Mouse (Mus musculus) neural tube, embryonic 13.5 days (tissue): ENCODE data around the gene Slpi. TPM values are rescaled to one million over a fixed set of nuclear protein-coding genes. Genes with fewer than 3 reads are reported as not detected.
"Not testable (repeated sequence)": the region's sequence is repeated elsewhere in the genome, so short reads cannot be mapped to it uniquely, and the experiment has no call there.

Source experiments
- ATAC-seq: fragments of 200-750 bp; cut with Nextera tagmentation; 2 replicates; pipeline ENCODE4 v1.8.0; 2017; ENCODE audit warnings: low read depth, mild to moderate bottlenecking, moderate TSS enrichment, moderate library complexity
- H3K27ac ChIP-seq: fragments of 300-500 bp; sonication (generic); replicated peaks from 2 replicates; pipeline ENCODE4 v1.5.1; 2015; ENCODE audit warnings: moderate library complexity, mild to moderate bottlenecking, inconsistent platforms
- H3K27me3 ChIP-seq: fragments of 300-500 bp; sonication (generic); 2 replicates; pipeline ENCODE4 v1.6.1; 2015; ENCODE audit warnings: mild to moderate bottlenecking, inconsistent platforms
- H3K36me3 ChIP-seq: fragments of 300-500 bp; sonication (generic); 2 replicates; pipeline ENCODE4 v1.6.1; 2015; ENCODE audit warnings: mild to moderate bottlenecking, inconsistent platforms
- H3K4me1 ChIP-seq: fragments of 300-500 bp; sonication (generic); replicated peaks from 2 replicates; pipeline ENCODE4 v1.6.1; 2015; ENCODE audit warnings: inconsistent platforms
- H3K4me2 ChIP-seq: fragments of 300-500 bp; sonication (generic); 2 replicates; pipeline ENCODE4 v1.6.1; 2015; ENCODE audit warnings: inconsistent platforms, mild to moderate bottlenecking, moderate library complexity
- H3K4me3 ChIP-seq: fragments of 300-500 bp; sonication (generic); 2 replicates; pipeline ENCODE4 v1.5.1; 2015; ENCODE audit warnings: mild to moderate bottlenecking, inconsistent platforms
- H3K9ac ChIP-seq: fragments of 300-500 bp; sonication (generic); 2 replicates; pipeline ENCODE4 v1.6.1; 2015; ENCODE audit warnings: moderate library complexity, mild to moderate bottlenecking, inconsistent platforms
- H3K9me3 ChIP-seq: fragments of 300-500 bp; sonication (generic); 2 replicates; pipeline ENCODE4 v1.6.1; 2016; ENCODE audit warnings: inconsistent platforms
- WGBS: fragments of 180-500 bp; shearing (Covaris S2); methylation state at CpG from one replicate; pipeline ENCODE4 v1.1.7; 2015; 5-methylcytosine and 5-hydroxymethylcytosine counted together
- polyA plus RNA-seq: library from polyadenylated mRNA; unstranded; fragments of >200 nt; fragmentation: Nextera tagmentation; extraction: Ambion mirVana; gene quantifications from 2 replicates; pipeline ENCODE4 v1.2.1, GENCODE M21; 2015

Slpi gene
- polyA plus RNA-seq, 1 experiment from 2014 or later: 0.75 TPM

DNA sequence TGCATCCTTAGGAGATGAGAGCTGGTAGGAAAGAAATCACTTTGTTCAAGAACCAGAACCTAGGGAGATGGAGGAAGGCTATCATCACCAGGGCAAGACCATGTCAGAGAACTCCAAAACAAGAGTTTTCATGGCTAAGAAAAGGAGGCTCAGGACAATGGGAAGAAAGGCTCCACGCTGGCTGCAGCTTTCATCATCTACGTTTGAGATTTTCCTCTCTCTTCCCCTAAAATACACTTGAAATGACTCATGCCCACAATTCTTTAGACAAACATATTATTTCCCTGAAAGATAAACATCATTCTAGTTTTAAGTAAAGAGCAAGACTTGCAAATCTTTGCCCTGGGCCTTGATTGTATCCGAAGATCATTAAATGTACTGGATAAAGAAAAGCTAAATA is 17.5 kb downstream of the Slpi start:
- H3K4me2 ChIP-seq: no peak overlapping the region
- no peak overlapping the region for H3K27ac ChIP-seq
- no peak overlapping the region for H3K4me3 ChIP-seq
- no peaks in the 10 kb centered on the region for H3K9me3 ChIP-seq
- no peaks in the 10 kb centered on the region for H3K4me1 ChIP-seq
- WGBS: 88% methylated on average over 3 of the region's 3 CpGs
- no peak overlapping the region for H3K9ac ChIP-seq
- no peaks in the 10 kb centered on the region for H3K27me3 ChIP-seq
- no peak for ATAC-seq
- H3K36me3 ChIP-seq: no peaks in the 10 kb centered on the region

DNA sequence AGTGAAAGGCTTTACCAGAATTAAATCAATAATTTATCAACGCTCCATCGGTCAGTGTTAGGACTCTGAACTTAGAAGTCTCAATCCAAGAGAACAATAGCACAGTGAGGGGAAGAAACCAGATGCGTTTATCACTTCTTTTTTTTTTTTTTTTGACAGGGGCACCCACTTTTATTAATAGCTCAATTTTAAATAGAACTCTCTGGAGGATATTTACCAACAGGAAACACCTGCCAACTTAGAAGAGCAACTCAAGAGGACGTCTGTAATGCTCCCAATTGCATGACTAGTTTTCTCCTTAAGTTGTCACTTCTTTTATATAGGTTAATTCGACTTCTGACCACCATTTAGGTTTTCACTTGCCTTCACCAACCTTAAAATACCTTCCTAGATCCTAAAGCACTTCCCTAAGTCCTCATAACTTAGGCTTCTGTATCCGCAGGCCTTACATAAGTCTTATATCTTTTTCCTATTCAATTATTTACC is 20.2 kb downstream of the Slpi start:
- H3K4me1 ChIP-seq: no peaks in the 10 kb centered on the region
- no peak overlapping the region for H3K4me2 ChIP-seq
- no peak overlapping the region for H3K27ac ChIP-seq
- no peak for ATAC-seq
- H3K36me3 ChIP-seq: no peaks in the 10 kb centered on the region
- no peaks in the 10 kb centered on the region for H3K27me3 ChIP-seq
- no peak overlapping the region for H3K4me3 ChIP-seq
- no peak overlapping the region for H3K9ac ChIP-seq
- 82% methylated on average over 6 of the region's 6 CpGs for WGBS
- no peaks in the 10 kb centered on the region for H3K9me3 ChIP-seq

DNA sequence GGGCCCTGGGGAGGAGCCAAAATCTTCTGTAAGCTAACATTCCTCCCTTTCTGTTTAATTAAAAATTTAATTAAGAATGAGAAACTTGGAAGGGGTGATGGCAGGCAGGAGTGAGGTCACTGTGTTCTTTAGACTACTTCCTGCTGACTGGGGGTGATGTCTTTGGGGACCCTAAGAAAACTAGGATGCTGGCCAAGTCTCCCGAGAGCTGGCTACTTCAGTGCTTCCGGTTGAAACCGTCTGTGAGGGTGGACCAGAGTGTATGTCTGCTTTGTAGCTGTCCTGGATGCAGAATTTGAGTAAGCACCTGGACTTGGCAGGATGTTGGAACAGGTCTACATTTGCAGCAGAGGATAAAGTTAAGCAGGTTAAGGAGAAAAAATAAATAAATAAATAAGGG is 21.9 kb downstream of the Slpi start:
- ATAC-seq: no peak
- Histone ChIP-seq H3K27ac (no peak overlapping the region), H3K36me3 (no peaks in the 10 kb centered on the region), H3K4me3 (no peak overlapping the region), H3K27me3 (no peaks in the 10 kb centered on the region), H3K9me3 (no peaks in the 10 kb centered on the region), H3K4me1 (no peaks in the 10 kb centered on the region), H3K9ac (no peak overlapping the region), H3K4me2 (no peak overlapping the region)
- 77% methylated on average over 3 of the region's 3 CpGs for WGBS

DNA sequence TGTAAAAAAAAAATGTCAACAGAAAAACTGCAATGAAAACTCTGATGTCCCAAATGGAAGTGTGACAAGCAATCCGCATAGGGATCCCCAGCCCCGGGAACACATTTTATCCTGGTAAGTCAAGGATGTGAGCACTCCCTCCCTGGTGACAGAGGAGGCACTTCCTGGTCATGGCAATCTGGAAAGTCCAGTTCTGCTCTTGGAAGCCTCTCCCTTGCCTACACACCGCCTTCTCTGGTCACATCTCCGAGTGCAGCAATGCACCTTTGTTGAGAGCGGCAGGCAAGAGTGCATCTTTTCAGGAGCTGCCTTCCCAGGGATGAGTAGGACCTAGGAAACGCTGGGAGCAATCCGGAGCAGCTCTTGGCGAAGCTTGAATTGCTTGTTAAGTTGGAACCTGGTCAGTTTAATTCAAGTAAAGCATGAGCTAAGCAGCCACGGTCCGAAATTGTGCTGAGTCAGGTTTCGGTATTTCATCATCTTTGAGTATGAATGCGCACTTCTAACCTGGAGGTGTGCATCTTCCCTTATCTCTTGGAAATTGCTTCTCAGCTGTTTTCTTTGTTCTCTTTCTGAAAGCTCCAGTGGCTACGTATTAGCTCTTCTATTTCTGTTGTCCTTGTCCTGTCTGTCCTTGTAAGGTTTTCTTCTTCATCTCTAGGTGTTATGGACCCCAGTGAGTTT is 27.8 kb downstream of the Slpi start:
- Histone ChIP-seq H3K27ac (no peak overlapping the region), H3K4me1 (no peaks in the 10 kb centered on the region), H3K27me3 (no peaks in the 10 kb centered on the region), H3K4me2 (no peak overlapping the region), H3K4me3 (no peak overlapping the region), H3K9me3 (no peaks in the 10 kb centered on the region), H3K36me3 (no peaks in the 10 kb centered on the region), H3K9ac (no peak overlapping the region)
- no peak for ATAC-seq
- WGBS: 38% methylated on average over 13 of the region's 13 CpGs

DNA sequence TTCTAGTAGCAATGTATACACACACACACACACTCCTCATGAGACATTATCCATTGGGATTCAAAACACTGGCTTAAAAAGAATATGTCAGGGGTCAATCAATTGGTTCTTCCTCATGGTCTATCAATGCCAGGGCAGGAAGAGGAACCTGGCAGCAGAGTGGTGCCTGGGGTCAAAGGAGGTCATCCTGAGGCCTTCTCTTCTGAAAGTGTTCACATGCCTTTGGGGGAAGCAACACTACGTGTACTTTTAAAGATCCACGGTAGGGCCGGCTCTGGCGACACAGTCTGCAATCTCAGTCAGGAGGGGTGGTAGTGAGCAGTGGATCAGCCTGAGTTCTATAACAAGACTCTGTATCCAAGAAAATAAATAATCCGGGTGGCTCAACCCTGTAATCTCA is 29.2 kb downstream of the Slpi start:
- no peaks in the 10 kb centered on the region for H3K36me3 ChIP-seq
- H3K4me1 ChIP-seq: no peaks in the 10 kb centered on the region
- 77% methylated on average over 5 of the region's 5 CpGs for WGBS
- H3K27ac ChIP-seq: no peak overlapping the region
- no peak overlapping the region for H3K9ac ChIP-seq
- no peak overlapping the region for H3K4me3 ChIP-seq
- H3K27me3 ChIP-seq: no peaks in the 10 kb centered on the region
- ATAC-seq: no peak
- H3K4me2 ChIP-seq: no peak overlapping the region
- H3K9me3 ChIP-seq: no peaks in the 10 kb centered on the region

DNA sequence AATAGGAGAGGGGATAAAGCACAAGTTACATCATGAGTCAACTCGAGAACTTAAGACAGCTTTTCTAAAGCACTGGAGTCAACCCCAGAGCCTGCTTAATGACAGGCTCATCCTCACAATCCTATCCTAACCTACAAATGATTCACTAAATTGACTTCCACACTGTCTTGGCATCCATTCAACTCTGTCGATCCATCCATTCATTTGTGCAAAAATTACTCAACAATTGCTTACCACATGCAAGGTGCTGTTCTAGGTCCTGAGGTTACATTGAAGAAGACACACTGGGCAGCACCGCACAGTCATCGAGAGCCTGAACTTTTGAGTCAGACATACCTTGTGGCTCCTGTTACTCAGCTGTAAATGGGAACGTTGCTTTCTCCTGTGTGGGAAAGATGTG is 29.9 kb downstream of the Slpi start:
- no peak overlapping the region for H3K9ac ChIP-seq
- H3K9me3 ChIP-seq: no peaks in the 10 kb centered on the region
- no peak for ATAC-seq
- H3K4me2 ChIP-seq: no peak overlapping the region
- no peaks in the 10 kb centered on the region for H3K36me3 ChIP-seq
- no peaks in the 10 kb centered on the region for H3K27me3 ChIP-seq
- no peaks in the 10 kb centered on the region for H3K4me1 ChIP-seq
- no peak overlapping the region for H3K27ac ChIP-seq
- no peak overlapping the region for H3K4me3 ChIP-seq
- WGBS: 84% methylated on average over 5 of the region's 5 CpGs

DNA sequence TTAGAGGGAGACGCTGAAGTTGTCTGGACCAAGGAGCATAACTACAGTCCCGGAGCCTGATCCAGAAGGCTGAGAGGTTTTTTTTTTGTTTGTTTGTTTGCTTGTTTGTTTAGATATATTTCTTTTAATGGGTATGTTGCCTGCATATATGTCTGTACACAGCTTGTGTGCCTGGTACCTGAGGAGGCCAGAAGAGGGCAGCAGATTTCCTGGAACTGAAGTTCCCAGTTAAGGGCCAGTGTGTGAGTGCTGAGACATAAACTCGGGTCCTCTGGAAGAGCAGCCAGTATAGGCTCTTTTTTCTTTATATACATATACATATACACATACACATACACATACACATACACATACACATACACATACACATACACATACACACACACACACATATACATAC is 30.5 kb downstream of the Slpi start:
- H3K27ac ChIP-seq: no peak overlapping the region
- H3K9ac ChIP-seq: no peak overlapping the region
- whole genome bisulfite sequencing: 83% methylated on average over 3 of the region's 3 CpGs
- no peak for ATAC-seq
- H3K27me3 ChIP-seq: no peaks in the 10 kb centered on the region
- no peaks in the 10 kb centered on the region for H3K4me1 ChIP-seq
- H3K36me3 ChIP-seq: no peaks in the 10 kb centered on the region
- H3K9me3 ChIP-seq: no peaks in the 10 kb centered on the region
- H3K4me2 ChIP-seq: no peak overlapping the region
- H3K4me3 ChIP-seq: no peak overlapping the region

DNA sequence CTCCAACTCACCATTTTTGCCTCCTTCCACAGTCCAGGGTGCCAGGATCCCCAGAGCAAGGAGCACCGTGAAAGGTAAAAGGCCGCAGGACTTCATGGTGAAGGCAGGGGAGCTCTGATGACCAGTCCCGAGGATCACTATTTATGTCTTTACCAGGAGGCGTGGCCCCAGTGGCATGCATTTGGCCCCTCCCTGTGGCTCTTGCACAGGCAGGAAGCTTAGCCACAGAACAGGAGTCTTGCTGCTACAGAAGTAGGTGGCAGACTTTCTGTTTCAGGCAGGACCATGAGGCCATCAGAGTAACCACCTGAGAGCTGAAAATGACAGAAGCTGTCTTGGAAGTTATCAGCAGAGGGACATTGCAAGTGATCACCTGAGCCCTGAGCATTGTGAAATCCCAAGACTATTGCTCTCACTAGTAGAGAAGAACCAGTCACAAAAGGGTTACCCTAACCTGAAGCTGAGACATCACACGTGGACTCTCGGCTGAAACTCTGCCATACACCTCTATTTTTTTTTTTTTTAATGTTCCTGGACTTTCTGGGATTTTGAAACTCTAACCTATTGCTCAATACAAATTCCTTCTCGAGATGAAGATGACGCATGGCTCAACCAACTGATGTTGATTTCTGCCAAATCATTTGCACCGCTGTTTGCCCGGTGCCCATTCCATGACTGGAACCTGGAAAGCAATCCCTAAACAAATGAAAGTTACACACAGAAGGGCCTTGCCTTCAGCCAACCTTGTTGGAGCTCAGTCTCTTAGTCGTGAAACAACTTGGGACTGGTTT is 32.5 kb downstream of the Slpi start:
- Histone ChIP-seq H3K36me3 (no peaks in the 10 kb centered on the region), H3K4me1 (no peaks in the 10 kb centered on the region), H3K9me3 (no peaks in the 10 kb centered on the region), H3K27ac (no peak overlapping the region), H3K4me3 (no peak overlapping the region), H3K27me3 (no peaks in the 10 kb centered on the region), H3K4me2 (no peak overlapping the region), H3K9ac (no peak overlapping the region)
- 78% methylated on average over 11 of the region's 11 CpGs for WGBS
- ATAC-seq: no peak

DNA sequence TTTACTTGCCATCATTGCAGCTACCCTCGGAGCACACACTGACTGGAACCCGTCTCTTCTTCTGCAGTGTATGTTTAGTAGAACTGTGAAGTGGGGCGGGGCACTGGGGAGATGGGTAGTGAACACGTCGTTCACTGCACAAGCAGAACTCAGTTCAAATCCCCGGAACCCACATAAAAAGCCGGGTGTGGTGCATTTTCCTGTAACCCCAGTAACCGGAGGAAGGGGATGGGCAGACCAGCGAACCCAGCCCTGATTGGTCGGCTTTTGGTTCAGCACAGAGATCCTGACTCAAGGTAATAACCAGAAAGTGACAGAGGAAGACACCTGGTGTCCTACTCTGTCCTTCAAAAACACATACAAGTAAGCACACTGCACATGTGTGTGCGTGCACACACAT is 35.5 kb downstream of the Slpi start:
- WGBS: 93% methylated on average over 11 of the region's 11 CpGs
- Histone ChIP-seq H3K4me2 (no peak overlapping the region), H3K9ac (no peak overlapping the region), H3K4me1 (no peaks in the 10 kb centered on the region), H3K27me3 (no peaks in the 10 kb centered on the region), H3K36me3 (no peaks in the 10 kb centered on the region), H3K9me3 (no peaks in the 10 kb centered on the region), H3K27ac (no peak overlapping the region), H3K4me3 (no peak overlapping the region)
- no peak for ATAC-seq

DNA sequence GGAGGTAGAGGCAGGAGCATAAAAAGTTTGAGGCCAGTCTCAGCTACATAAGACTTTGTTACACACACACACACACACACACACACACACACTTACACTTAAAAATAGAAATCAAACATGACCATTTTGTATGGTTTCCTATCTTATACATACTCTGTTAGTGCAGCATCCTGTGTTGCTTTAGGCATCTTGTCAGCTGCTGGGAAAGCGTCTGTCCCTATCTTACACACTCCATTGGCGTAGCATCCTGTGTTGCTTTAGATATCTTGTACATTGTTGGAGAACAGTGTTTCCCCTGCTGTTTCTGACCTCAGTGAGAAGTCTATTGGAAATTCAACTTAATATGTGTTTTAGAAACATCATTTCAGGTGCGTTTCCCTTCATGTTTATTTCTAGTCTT is 36.2 kb downstream of the Slpi start:
- 90% methylated on average over 3 of the region's 3 CpGs for WGBS
- no peaks in the 10 kb centered on the region for H3K9me3 ChIP-seq
- H3K36me3 ChIP-seq: no peaks in the 10 kb centered on the region

DNA sequence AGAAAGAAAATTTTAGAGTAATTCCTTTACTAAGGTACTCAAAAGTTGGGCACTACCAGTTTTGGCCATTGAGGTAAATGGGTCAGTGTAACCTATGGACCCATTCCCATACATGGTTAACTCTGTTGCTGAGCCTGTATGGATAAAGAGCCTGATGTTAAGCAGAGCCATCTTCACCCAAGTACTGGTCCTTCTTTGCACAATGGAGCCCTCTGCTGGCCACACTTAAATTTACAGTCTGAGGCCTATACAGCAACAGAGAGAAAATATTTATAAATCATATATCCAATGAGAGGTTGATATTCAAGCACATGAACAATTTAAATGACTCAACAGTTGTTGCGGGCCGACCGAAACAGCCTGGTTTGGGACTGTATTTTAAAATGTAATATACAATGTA is 39.9 kb downstream of the Slpi start:
- no peak overlapping the region for H3K27ac ChIP-seq
- 93% methylated on average over 3 of the region's 3 CpGs for WGBS
- no peak for ATAC-seq
- H3K36me3 ChIP-seq: no peaks in the 10 kb centered on the region
- no peak overlapping the region for H3K9ac ChIP-seq
- no peaks in the 10 kb centered on the region for H3K27me3 ChIP-seq
- H3K4me3 ChIP-seq: no peak overlapping the region
- no peaks in the 10 kb centered on the region for H3K4me1 ChIP-seq
- no peak overlapping the region for H3K4me2 ChIP-seq
- no peaks in the 10 kb centered on the region for H3K9me3 ChIP-seq

More for the DNA sequence above, 36.2 kb downstream of the Slpi start:
- H3K4me3 ChIP-seq: no peak overlapping the region
- no peak for ATAC-seq
- no peak overlapping the region for H3K9ac ChIP-seq
- no peaks in the 10 kb centered on the region for H3K27me3 ChIP-seq
- no peaks in the 10 kb centered on the region for H3K4me1 ChIP-seq
- no peak overlapping the region for H3K27ac ChIP-seq
- no peak overlapping the region for H3K4me2 ChIP-seq

DNA sequence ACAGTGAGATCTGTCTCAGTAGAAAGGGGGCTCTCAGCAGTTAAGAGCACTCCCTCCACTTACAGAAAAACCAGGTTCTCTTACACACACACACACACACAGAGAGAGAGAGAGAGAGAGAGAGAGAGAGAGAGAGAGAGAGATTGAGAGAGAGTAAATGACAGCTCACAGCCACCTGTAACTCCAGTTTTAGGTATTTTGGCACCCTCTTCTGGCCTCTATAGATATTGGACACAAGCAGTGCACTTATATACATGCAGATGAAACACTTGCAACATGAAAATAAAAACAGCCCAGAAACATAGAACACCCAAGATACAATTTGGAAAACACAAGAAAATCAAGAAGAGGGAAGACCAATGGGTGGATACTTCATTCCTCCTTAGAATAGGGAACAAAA is 41.2 kb downstream of the Slpi start:
- H3K9ac ChIP-seq, H3K4me1 ChIP-seq, H3K4me3 ChIP-seq, H3K36me3 ChIP-seq, H3K27me3 ChIP-seq, H3K4me2 ChIP-seq, ATAC-seq, H3K9me3 ChIP-seq, H3K27ac ChIP-seq: not testable (repeated sequence)

DNA sequence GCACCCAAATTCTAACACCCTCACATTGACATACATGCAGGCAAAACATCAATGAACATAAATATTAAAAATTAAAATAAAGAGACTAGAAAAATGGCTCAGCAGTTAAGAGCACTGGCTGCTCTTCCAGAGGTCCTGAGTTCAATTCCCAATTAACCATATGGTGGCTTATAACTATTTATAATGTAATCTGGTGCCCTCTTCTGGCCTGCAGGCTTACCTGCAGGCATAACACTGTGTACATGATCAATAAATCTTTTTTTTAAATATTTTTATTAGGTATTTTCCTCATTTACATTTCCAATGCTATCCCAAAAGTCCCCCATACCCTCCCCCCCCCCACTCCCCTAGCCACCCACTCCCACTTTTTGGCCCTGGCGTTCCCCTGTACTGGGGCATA is 45.2 kb downstream of the Slpi start:
- not testable (repeated sequence) for H3K27ac ChIP-seq, H3K4me3 ChIP-seq, H3K4me1 ChIP-seq, ATAC-seq, H3K9me3 ChIP-seq, H3K27me3 ChIP-seq, H3K9ac ChIP-seq, H3K4me2 ChIP-seq, H3K36me3 ChIP-seq
- 71% methylated on average over 1 of the region's 1 CpGs for WGBS
